Mouse (Mus musculus) forelimb bud, embryonic 11.5 days (tissue): ENCODE results near the gene Slc16a12.
"Not testable (repeated sequence)": the region's sequence is repeated elsewhere in the genome, so short reads cannot be mapped to it uniquely, and the experiment has no call there.

ENCODE experiments used
- DNase-seq: peaks from one replicate; pipeline ENCODE4 v3.0.0-alpha.2; 2012; ENCODE audit warnings: low read depth, low spot score

Slc16a12 gene

DNA sequence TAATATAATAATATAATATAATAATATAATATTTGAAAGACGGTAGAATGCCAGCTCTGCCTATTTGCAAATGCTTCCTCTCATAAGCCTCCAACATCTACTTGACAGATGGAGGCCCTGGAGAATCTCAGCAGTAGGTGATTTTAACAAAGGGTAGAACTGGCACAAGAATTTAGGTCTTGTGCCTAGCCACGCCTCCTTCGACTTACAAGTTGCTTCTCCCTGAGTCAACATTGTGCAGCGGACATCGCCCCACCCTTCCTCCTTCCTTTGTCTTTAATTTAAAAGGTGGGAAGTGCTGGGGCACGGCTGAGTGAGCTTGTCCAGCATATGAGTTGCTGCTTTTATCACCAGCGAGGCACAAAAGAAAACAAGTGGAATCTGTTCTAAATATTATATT is 73.6 kb downstream of the Slc16a12 start:
- DNase-seq = no peak

DNA sequence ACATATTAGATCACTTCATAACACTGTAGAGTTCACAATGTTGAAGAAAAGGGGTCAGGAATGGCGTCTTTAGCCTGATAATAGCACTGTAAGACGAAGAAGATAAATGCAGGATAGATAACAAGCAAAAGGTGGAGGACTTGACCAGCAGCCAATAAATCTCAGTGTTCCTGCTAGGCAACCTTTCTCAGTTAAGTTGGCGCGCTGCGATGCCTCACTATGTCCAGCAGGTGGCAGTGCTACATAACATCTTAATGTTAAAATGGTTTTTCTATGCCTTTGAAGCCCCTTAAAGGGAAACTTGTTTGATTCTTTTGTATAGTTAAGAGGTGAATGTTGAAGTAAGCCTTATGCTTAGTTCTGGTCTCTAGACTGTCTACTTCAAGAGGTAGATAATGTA is 81.0 kb downstream of the Slc16a12 start:
- DNase-seq = peak; percentile 78

DNA sequence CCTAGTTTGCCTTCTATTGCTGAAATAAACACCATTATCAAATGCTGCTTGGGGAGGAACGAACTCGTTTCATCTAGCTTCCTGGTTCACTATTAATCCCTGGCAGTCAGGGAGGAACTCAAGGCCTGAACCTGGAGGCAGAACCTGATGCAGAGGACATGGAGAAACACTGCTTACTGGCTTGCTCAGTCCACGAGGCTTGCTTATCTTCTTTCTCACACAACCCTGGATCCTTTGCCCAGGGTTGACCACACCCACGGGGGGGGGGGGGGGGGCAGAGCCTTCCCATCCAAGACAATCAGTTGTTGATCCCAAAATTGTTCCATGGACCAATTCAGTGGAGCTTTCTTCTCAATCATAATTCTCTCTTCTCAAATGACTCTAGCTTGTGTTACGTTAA is 84.3 kb downstream of the Slc16a12 start:
- DNase-seq = no peak

DNA sequence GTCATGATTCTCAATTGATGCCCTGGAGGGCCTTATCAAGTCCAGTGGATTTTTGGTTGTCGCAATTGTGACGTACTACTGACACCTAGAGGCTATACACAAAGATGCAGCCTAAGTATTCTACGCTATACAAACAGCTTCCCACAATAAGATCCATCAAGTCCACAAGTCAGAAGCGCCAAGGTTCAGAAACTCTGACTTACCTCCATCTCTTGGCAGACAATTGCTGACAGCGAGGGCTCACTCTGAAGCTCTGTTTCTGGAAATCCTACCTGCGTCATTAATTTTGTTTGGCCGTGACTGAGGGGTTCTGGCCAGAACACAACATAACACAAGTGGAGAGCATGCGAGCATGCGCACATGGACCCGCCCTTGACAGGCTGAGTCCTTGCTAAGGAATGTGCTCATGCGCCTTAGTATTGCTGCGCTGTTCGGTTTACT is 85.0 kb downstream of the Slc16a12 start:
- DNase-seq = peak; percentile 71

DNA sequence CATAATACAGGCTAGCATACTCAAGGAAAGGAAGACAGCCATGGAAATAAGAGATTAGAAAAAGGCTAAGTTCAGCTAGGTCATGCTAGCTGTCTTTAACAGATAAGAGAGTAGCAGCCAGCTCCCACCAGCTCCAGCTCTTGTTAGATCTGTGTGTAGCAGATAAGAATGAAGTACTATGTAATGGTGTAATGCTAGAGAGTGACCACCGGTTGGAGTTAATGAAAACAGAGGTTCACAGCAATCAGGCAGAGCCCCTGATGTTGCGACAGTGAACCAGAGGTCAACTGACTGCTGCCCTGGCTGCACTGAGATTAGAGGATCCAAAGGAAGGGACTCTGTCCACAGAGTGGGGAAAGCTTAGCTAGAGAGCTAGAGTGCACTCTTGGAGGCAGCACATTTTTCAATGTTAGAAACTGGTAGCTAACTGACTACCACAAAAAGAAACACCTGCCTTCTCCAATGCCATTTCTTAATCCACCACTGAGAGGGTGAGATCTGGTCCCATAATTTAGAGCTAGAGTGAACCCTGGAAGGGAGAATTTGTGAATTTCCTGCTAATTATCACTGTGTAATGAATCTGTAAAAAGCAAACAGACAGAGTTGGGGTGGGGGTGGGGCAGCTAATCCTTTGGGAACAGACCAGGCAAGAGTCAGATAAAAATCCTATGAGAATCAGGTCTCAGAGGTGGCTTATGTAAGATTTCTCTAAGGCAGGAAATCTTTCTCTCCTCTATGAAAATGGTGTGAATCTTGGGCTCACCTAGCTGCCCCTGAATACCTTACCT is 90.4 kb downstream of the Slc16a12 start:
- no peak for DNase-seq

DNA sequence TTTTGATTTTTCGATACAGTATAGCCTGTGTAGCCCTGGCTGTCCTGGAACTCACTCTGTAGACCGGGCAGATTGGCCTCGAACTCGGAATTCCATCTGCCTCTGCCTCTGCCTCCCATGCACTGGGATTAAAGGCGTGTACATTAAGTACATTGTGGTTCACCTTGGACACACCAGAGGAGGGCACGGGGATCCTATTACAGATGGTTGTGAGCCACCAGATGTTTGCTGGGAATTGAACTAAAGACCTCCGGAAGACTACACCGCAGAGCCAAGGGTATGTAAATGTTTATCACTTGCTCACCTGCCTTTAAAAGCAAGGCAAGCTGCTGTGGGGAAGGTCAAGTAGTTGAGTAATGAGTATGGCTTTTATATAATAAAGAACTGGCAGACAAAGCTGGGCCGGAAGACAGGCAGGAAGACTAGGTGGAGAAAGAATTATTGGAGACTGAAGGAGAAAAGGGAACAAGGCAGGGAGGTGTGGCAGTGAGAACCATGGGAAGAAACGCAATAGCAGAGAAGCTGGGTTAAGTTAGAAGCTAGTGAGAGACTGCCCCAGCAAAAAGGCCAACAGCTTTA is 91.8 kb downstream of the Slc16a12 start:
- DNase-seq = no peak

DNA sequence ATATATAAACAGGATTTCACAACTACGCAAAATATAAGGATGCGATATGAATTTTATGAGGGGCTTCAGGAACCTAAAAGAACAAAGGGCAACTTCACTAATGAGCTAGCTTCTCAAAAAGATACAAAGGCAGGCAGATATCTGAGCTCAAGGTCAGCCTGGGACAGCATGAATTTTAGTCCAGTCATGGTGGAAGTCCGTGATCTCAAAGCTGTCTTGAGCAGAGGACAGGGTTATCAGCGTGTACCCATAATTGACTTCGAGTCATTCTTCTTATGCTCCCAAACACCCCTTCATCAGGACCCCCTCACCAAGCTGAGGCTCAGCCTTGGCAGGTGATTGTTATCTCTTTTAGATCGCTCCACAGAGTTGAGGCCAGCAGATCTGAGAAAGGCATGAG is 96.1 kb downstream of the Slc16a12 start:
- DNase-seq = no peak

DNA sequence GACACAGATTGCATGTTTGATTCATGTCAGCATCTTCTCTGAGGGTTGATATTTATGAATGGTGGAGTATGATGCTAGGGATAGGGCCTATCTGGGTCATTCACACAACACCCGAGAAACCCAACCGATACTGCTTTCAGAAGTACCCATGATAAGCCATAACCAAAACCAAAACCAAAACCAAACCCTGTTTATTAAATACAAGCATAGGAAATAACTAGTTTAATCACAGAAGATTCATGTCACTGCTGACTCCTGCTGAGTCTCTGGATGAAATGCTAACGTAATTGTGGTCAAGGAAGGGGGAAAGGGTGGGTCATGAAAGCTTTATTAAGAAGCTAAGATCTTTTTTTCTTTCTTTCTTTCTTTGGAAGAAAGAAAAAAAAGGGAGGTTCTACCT is 96.8 kb downstream of the Slc16a12 start:
- DNase-seq = no peak

DNA sequence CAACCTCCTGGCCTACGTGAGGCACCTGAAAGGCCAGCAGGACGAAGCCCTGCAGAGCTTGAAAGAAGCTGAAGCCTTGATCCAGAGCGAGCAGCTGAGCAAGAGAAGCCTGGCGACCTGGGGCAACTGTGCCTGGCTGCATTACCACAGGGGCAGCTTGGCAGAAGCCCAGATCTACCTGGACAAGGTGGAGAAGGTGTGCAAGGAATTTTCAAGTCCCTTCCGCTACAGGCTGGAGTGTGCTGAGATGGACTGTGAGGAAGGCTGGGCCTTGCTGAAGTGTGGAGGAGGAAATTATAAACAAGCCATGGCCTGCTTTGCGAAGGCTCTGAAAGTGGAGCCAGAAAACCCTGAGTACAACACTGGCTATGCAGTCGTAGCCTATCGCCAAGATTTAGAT is 99.5 kb downstream of the Slc16a12 start:
- not testable (repeated sequence) for DNase-seq

DNA sequence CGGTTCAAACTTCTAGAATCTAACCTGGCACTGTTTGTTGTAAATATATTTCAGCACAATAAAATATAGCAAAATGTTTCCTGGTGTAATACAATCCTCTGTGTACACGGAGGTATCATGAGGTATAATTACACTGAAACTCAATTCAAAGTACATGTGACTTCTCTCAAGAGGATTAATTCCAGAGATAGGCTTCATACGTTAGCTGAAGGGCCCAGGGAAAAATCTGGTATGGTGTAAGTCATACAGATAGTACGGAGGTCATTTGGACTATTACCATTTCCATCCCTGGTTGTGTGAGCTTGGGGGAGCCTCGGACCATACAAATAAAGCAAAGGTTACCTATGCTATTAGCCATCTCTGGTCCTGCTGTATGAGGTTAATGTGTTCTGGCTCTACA is 104.5 kb downstream of the Slc16a12 start:
- DNase-seq = no peak

DNA sequence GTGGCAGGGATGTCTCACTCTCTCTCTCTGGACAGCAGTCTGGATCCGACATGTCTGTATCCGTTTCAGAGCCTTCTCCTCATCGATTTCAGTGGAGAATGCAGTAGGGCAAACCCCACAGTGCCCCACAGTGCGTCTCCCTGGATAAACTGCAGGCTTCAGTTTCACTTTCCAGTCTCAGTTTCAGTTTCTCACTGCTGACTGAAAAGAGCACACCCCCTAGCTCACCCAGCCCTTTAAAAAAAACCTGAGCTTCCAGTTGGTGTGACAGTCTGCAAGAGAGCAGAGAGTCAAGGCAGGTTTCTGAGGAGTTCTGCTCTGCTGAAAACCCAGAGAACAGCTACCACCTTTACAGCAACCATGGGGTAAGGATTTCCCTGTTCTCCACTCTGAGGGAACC is 106.5 kb downstream of the Slc16a12 start, which contains the start of the genes Ifit1bl2 and Ifit1:
Ifit1bl2 (minus strand) TSS at position 121 of the 400 bp plus-strand sequence.
Ifit1 (plus strand) TSS at position 249 of the 400 bp plus-strand sequence.
- DNase-seq = no peak

DNA sequence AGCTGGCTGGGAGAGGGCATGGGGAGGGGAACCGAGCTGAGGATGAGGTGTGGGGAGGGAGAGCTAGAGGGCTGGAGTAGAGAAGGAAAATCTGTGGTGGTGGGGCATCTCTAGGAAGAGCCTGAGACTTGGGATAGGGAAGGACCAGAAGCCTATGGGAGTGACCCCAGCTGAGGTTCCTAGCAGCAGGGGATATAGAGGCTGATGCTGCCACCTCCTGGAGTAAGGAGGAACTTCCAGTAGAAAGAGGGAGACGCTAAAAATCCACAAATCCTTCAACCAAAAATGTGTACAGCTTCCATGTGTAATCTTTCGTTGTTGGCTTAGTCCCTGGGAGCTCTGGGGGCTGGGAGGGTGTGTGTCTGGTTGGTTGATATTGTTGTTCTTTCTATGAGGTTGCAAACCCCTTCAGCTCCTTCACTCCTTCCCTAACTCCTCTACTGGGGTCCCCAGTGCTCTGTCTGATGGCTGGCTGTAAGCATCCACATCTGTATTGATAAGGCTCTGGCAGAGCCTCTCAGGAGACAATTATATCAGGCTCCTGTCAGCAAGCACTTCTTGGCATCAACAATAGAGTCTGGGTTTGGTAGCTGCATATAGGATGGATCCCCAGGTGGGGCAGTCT is 110.0 kb downstream of the Slc16a12 start:
- peak; percentile 61 for DNase-seq

DNA sequence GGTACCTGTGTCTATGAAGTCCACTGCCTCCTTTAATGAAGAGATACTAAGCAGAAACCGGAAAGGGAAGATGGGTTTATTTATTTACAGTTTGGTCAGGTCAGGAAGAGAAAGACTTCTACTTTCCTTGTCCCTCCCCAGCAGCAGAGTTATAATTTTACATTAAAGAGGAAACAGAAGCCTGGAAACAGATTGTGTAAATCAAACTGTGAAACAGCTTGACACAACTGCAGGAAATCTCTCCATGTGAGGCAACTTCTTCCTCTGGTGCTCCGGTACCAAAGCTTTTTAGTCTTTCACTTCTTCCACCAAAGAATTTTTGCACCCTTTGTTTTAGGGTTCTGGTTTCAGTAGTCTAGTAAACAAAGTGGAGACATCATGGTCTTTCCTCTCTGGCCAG is 113.6 kb downstream of the Slc16a12 start:
- DNase-seq = no peak

DNA sequence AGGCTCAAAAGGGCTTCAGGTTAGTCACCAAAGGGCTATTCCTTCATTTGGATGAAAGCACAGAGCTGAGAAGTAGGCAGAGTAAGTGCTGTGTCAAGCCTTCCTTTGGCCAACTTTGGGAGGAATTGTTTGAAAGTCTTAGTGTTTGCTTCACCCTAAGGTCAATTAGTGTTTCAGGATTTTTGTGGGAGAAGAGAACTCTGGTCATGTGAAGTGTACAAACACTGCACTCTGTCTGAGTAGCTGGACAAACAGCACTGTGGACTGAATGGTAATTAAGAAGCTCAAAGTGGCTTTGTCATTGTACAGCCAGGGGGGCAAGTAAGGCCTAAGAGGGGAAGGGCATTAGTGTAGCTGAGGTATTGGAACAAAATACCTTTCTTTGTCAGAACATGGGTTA is 115.6 kb downstream of the Slc16a12 start:
- no peak for DNase-seq

DNA sequence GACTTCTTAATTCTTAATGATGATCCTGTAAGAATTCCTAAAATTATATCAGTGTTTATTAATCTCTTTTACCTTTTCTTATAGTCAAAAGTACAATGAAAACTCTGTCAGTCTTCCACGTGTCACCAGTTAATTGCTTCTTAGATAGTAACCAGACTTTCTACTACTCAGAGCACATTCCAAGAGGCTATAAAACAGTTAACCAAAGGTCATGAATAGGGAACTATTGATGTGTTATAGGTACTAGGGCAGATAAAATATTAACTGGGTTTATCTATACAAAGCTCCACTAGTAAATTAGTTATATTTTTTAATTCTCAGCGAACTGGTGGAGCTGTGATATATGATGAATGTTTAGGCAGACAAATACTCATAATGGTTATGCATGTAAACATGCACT is 119.6 kb downstream of the Slc16a12 start:
- no peak for DNase-seq

DNA sequence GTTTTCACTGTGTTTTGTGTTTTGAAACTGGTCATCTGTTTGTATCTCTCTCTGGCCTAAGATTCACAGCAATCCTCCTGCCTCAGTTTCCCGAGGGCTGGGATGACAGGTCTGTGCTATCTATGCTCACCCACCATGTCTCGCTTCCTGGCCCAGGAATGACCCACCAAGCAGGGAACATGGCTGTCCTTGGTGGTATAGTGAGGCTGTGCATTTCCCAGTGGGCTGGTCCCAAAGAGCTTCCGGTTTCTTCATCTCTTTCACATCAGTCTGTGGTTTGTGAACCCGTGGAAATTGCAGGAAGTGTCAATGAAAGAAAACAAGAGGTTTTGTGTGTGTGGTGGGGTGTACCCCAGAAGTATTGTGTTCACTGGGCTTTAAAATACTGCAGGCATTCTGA is 122.4 kb downstream of the Slc16a12 start:
- no peak for DNase-seq

DNA sequence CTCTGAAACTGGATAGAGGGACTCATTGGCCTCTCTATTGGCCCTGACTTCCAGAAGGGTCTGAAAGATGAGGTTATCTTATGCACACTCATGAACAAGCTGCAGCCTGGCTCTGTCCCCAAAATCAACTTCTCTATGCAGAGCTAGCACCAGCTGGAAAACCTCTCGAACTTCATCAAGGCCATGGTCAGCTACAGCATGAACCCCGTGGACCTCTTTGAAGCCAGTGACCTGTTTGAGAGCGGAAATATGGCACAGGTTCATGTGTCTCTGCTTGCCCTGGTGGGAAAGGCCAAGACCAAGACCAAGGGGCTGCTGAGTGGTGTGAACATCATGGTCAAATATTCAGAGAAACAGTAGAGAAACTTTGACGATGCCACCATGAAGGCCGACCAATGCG is 123.3 kb downstream of the Slc16a12 start:
- no peak for DNase-seq

DNA sequence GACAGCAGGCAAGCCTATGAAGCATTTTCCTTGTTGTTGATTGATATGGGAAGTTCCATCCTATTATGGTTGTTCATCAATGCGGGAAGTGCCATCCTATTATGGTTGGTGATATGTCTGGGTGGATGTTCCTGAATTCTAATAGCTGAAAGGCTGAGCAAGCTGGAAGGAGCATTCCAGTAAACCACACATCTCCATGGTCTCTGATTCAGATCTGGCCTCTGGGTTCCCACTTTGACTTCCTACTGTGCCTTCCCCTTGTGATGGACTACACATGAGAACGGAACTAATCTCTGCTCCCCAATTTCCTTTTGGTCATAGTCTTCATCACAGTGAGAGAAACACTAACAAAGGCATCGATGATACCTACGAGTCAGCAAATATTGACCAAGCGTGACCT is 126.2 kb downstream of the Slc16a12 start:
- no peak for DNase-seq
